Mouse (Mus musculus): ENCODE data around the gene S100a6. TPM values are rescaled to one million over a fixed set of nuclear protein-coding genes. Genes with fewer than 3 reads are reported as not detected.

The S100a6 gene
- polyA plus RNA-seq (2021), result 10,815 TPM

DNA sequence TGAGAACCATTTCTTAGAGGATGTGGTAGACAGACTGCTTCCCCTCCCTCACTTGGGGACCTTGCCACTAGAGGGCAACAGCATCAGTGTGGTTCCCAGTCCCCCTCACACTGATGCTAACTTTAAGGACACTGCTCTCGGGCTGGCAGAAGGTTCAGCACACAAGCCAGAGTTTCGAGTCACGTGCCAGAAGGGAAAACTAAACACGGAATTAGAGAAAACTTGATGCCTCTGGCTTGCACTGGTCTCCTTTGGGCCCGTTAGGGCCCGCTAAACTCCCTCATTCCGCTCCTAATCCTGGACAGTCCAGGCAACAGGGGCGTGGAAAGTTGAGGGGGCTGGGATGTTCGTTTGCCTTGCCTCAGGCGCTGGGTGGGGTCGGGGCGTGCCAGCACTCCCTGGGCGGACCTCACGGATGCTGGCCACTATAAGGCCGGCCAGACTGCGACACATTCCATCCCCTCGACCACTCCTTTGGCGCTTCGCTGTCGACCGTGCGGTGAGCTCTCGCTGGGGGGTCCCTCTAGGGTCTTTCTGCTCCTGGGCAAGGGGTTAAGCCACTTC is at the start of gene S100a6:
S100a6 (plus strand) TSS at position 155 of the 564 bp plus-strand sequence.
- H3K27me3 ChIP-seq, result no peaks in the 10 kb centered on the region
- in situ Hi-C loops (cut with MboI; ENCODE audit: low pct_unique_long_range_greater_than_20kb), result no loop called here
- CTCF ChIA-PET, result interaction anchor here (0.6 to 24.3 kb wide), 11 partner anchors 10 to 179 kb away, joined by 3 to 615 read pairs (median 5); partner anchors contain the start of genes Gm42674, S100a14, S100a2 and S100a4
- peak; percentile 76 for ATAC-seq
- no peak for TF ChIP-seq CTCF (IDR thresholded peaks at IDR 0.05)
- POLR2A ChIA-PET, result interaction anchor here (0.8 to 5.9 kb wide), 3 partner anchors 10 to 26 kb away, joined by 6 to 86 read pairs (median 75); partner anchors contain the start of genes Gm42674 and S100a4
- no peak for DNase-seq (ENCODE audit: low read depth, low spot score)

- H3K27me3 ChIP-seq, result no peaks in the 10 kb centered on the region
- TF ChIP-seq CTCF (IDR thresholded peaks at IDR 0.05), result no peak
- ATAC-seq, result peak; percentile 60
- in situ Hi-C loops (cut with MboI; ENCODE audit: low pct_unique_long_range_greater_than_20kb), result no loop called here
- ChIA-PET CTCF (interaction anchor here (1.0 to 34.1 kb wide), 10 partner anchors 8 to 135 kb away, joined by 3 to 615 read pairs (median 6); partner anchors contain the start of genes Gm42674, S100a16, S100a3 and S100a4), POLR2A (no interaction called here)
- DNase-seq (ENCODE audit: low read depth, low spot score), result peak; percentile 87
Measured at GRCm38 (mm10) chr3:90574691-90575090, 38.0 kb upstream of the S100a6 start.

GRCm38 (mm10) chr3:90575320-90575719 is 37.4 kb upstream of the S100a6 start:
- no peak for TF ChIP-seq CTCF (IDR thresholded peaks at IDR 0.05)
- ChIA-PET POLR2A (no interaction called here), CTCF (interaction anchor here (1.0 to 34.1 kb wide), 11 partner anchors 8 to 135 kb away, joined by 3 to 615 read pairs (median 6); partner anchors contain the start of genes Gm42674, S100a14, S100a16 and S100a3)
- DNase-seq (ENCODE audit: low read depth, low spot score) (no peak), ATAC-seq (no peak)
- H3K27me3 ChIP-seq, result no peaks in the 10 kb centered on the region
- in situ Hi-C loops (cut with MboI; ENCODE audit: low pct_unique_long_range_greater_than_20kb), result no loop called here

DNA sequence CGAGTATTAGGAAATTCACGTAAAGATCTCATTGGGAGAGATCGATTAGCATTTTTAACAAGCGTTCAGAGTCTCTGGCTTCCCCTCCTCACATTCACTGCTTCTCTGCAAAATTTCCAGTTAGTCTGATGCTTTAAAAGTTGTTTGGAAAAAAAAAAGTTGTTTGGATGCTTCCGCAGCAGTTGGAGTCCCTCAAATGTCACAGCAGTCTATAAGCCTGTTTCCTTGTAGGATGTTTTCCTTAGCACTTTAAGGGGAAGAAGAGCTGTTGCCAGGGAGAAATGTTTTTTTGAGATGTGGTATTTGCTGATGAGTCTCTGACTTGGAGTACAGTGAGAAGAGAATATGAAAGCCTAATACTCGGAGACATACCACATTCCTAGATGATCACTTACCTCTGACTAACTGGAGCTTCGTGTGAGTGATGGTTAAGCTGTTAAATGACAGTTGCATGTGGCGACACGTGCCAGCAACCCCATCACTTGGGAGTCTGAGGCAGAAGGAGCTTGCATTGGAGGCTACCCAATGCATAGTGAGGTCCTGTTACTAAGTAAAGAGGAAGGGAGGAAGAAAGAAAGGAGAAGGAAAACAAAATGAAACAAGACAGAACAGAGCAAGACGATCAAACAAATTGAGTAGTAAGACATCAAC is 36.2 kb upstream of the S100a6 start:
- no peaks in the 10 kb centered on the region for H3K27me3 ChIP-seq
- ChIA-PET CTCF (interaction anchor here (1.5 to 34.1 kb wide), 4 partner anchors 10 to 31 kb away, joined by 3 to 615 read pairs (median 14); partner anchors contain the start of genes Gm42674, S100a3, S100a4 and S100a5), POLR2A (no interaction called here)
- no peak for ATAC-seq
- in situ Hi-C loops (cut with MboI; ENCODE audit: low pct_unique_long_range_greater_than_20kb), result no loop called here
- DNase-seq (ENCODE audit: low read depth, low spot score), result no peak
- no peak for TF ChIP-seq CTCF (IDR thresholded peaks at IDR 0.05)

DNA sequence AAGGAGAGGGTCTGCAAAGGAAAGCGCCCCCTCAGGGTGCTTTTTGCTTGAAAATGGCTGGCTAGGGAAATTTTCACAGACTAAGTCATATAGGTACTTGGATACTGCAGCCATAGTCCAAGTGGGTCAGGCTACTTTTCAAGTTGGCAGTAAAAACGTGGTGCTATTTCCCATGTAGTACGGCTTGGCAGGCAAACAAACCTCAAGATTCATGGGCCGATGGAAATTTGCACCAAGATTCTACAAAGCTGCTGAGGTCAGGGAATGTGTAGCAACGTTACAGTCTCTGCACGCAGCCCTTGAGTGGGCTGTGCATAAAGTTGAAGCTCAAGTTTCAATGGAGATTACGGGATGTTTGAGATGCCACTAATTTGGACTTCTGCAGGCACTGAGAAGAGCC is 33.2 kb upstream of the S100a6 start:
- ChIA-PET CTCF (interaction anchor here (1.0 to 34.1 kb wide), 7 partner anchors 18 to 74 kb away, joined by 3 to 615 read pairs (median 4); partner anchors contain the start of genes Gm42674, S100a14, S100a4 and S100a5), POLR2A (no interaction called here)
- no peaks in the 10 kb centered on the region for H3K27me3 ChIP-seq
- no peak for TF ChIP-seq CTCF (IDR thresholded peaks at IDR 0.05)
- DNase-seq (ENCODE audit: low read depth, low spot score), result no peak
- ATAC-seq, result no peak
- in situ Hi-C loops (cut with MboI; ENCODE audit: low pct_unique_long_range_greater_than_20kb), result no loop called here

- no peaks in the 10 kb centered on the region for H3K27me3 ChIP-seq
- no peak for TF ChIP-seq CTCF (IDR thresholded peaks at IDR 0.05)
- ATAC-seq (no peak), DNase-seq (ENCODE audit: low read depth, low spot score) (no peak)
- ChIA-PET POLR2A (interaction anchor here (0.7 kb wide), 1 partner anchor 33 kb away, joined by 3 read pairs; no protein-coding TSS in a partner anchor), CTCF (interaction anchor here (1.0 to 34.1 kb wide), 8 partner anchors 11 to 72 kb away, joined by 3 to 615 read pairs (median 7); partner anchors contain the start of genes Gm42674, S100a14, S100a16 and S100a4)
- in situ Hi-C loops (cut with MboI; ENCODE audit: low pct_unique_long_range_greater_than_20kb), result loop anchor here (5.0 kb wide), 1 partner anchor 36 kb away; no protein-coding TSS in a partner anchor
Measured at GRCm38 (mm10) chr3:90581141-90581540, 31.5 kb upstream of the S100a6 start.

- ChIA-PET CTCF (interaction anchor here (0.9 to 34.1 kb wide), 11 partner anchors 8 to 71 kb away, joined by 3 to 615 read pairs (median 7); partner anchors contain the start of genes Gm42674, S100a14, S100a16 and S100a4), POLR2A (no interaction called here)
- in situ Hi-C loops (cut with MboI; ENCODE audit: low pct_unique_long_range_greater_than_20kb), result loop anchor here (5.0 kb wide), 1 partner anchor 35 kb away; no protein-coding TSS in a partner anchor
- no peaks in the 10 kb centered on the region for H3K27me3 ChIP-seq
- no peak for TF ChIP-seq CTCF (IDR thresholded peaks at IDR 0.05)
- ATAC-seq (no peak), DNase-seq (ENCODE audit: low read depth, low spot score) (no peak)
Measured at GRCm38 (mm10) chr3:90582156-90582555, 30.5 kb upstream of the S100a6 start.

DNA sequence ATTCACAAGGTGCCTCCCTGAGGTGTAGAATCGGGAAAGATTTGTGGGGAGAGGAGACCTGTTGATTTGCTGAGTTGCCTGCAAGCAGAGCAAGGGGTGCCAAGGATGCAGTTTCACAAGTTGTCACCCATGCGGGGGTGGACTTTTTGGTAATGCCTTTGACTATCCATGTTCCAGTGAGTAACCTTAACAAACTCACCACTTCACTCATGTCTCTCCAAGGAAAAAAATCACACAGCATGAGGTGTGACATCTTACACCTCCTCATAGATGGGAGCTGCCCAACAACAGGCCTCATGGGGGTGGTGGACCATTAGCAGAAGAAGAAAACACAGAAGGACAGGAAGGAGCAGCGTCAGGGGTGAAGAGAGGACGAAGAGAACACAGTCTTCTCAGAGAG is 30.1 kb upstream of the S100a6 start:
- CTCF ChIA-PET, result interaction anchor here (0.7 to 34.1 kb wide), 9 partner anchors 8 to 71 kb away, joined by 3 to 615 read pairs (median 7); partner anchors contain the start of genes Gm42674, S100a14, S100a4 and S100a5
- ATAC-seq, result no peak
- in situ Hi-C loops (cut with MboI; ENCODE audit: low pct_unique_long_range_greater_than_20kb), result loop anchor here (5.0 kb wide), 1 partner anchor 35 kb away; no protein-coding TSS in a partner anchor
- H3K27me3 ChIP-seq, result no peaks in the 10 kb centered on the region
- POLR2A ChIA-PET, result interaction anchor here (0.7 to 1.5 kb wide), 2 partner anchors 58 to 74 kb away, joined by 3 to 6 read pairs; partner anchors contain the start of gene Chtop
- TF ChIP-seq CTCF (IDR thresholded peaks at IDR 0.05), result no peak
- no peak for DNase-seq (ENCODE audit: low read depth, low spot score)

DNA sequence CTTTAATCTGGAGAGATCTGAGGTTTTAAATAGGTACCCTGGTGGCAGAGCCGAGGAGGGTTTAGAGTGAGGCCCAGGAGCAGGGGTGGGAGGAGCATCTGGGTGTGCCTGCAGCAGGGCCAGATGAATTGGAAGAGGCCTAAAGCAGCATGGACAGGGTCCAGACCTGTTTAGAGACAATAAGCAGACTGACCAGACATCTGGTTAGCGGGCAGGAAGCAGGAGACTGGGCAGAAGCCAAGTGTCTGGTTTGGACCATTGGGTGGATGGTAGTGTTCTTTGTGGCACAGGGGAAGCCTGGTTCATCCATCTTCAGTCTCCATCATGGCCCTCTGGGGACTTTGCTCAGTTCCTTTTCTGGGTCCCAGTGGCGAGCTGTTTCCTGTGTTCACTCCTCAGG is 28.8 kb upstream of the S100a6 start:
- POLR2A ChIA-PET, result interaction anchor here (1.0 to 1.5 kb wide), 3 partner anchors 35 to 75 kb away, joined by 3 to 6 read pairs (median 4); partner anchors contain the start of gene Chtop
- in situ Hi-C loops (cut with MboI; ENCODE audit: low pct_unique_long_range_greater_than_20kb), result loop anchor here (5.0 kb wide), 1 partner anchor 33 kb away; no protein-coding TSS in a partner anchor
- no peak for ATAC-seq
- CTCF ChIA-PET, result interaction anchor here (1.4 to 34.1 kb wide), 8 partner anchors 9 to 72 kb away, joined by 3 to 615 read pairs (median 6); partner anchors contain the start of genes Gm42674, S100a4, S100a5 and S100a6
- no peak for DNase-seq (ENCODE audit: low read depth, low spot score)
- TF ChIP-seq CTCF (IDR thresholded peaks at IDR 0.05), result no peak
- no peaks in the 10 kb centered on the region for H3K27me3 ChIP-seq

- ChIA-PET POLR2A (interaction anchor here (0.6 to 4.0 kb wide), 6 partner anchors 13 to 48 kb away, joined by 3 to 86 read pairs (median 18); partner anchors contain the start of genes Gm42674, S100a16, S100a4 and S100a6), CTCF (interaction anchor here (0.9 to 34.1 kb wide), 8 partner anchors 11 to 124 kb away, joined by 3 to 615 read pairs (median 8); partner anchors contain the start of genes Gm42674, S100a14, S100a4 and S100a5)
- in situ Hi-C loops (cut with MboI; ENCODE audit: low pct_unique_long_range_greater_than_20kb), result loop anchor here (5.0 kb wide), 1 partner anchor 62 kb away; no protein-coding TSS in a partner anchor
- DNase-seq (ENCODE audit: low read depth, low spot score) (peak; percentile 97), ATAC-seq (peak; percentile 60)
- TF ChIP-seq CTCF (IDR thresholded peaks at IDR 0.05), result no peak
- H3K27me3 ChIP-seq, result no peaks in the 10 kb centered on the region
Measured at GRCm38 (mm10) chr3:90585595-90585994, 27.1 kb upstream of the S100a6 start.

Data from Patski (cell line).